Mouse (Mus musculus): ENCODE measurements around the gene Cybb.
"Not testable (repeated sequence)": the region's sequence is repeated elsewhere in the genome, so short reads cannot be mapped to it uniquely, and the experiment has no call there.

Gene Cybb

DNA sequence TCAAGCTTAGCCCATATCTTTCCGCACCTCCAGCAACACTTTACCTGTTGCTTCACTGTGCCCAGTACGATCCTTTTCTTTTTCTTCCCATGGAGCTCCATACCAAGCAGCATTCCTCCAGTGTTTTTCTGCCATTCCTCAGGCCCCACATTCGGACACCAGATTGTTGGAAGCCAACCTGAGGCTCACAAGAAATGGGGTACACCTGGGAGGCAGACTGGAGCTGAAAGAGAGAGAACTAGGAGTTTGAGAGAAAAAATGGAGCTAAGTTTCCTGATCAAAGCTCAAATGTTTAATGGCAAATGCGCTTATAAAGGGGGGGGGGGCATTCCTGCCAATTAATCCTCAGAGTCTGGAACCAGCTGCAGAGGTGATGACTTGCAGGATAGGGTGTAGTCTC lies at the start of gene Cybb:
Gene Cybb, minus strand, starts transcription at position 101 of the 400 bp plus-strand sequence.
- DNase-seq: no peak

DNA sequence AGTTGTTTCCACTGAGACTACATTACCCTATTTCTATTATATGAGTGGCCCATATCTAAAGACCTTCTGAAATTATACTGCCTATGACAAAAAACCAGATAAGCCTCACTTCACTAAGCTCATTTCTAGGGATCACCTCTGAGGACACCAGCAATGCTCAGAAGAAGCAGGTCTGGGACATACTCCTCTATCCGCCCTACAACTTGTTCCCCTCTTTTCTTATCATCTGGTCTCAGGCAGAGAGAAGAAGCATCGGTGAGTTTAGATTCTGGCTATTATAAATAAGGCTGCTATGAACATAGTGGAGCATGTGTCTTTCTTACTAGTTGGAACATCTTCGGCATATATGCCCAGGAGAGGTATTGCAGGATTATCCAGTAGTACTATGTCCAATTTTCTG lies 49.3 kb upstream of the Cybb start:
- no peak for DNase-seq

DNA sequence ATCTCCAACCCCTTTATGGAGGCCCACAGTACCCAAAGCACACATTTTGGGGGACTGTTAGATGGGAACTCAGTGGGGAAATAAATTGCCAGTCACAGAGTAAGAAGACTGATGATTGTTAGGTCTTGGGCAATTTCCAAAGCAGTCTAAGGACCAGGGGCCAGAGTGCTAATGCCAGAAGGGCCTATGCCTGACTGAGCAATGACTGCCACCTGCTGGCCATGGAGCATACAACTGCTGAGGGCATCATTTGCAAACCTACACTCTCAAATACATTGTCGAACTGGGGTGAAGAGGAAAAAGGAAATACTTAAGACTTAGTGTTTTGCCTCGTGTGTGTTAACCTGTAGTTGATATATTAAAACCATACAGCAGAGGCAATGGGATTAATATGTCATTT lies 32.4 kb upstream of the Cybb start:
- peak; percentile 3 to 23 for DNase-seq

GRCm38 (mm10) chrX:9517531-9517930 lies 30.0 kb upstream of the Cybb start:
- DNase-seq: not testable (repeated sequence)

GRCm38 (mm10) chrX:9475036-9475435 lies 12.5 kb downstream of the Cybb start:
- DNase-seq: not testable (repeated sequence)

DNA sequence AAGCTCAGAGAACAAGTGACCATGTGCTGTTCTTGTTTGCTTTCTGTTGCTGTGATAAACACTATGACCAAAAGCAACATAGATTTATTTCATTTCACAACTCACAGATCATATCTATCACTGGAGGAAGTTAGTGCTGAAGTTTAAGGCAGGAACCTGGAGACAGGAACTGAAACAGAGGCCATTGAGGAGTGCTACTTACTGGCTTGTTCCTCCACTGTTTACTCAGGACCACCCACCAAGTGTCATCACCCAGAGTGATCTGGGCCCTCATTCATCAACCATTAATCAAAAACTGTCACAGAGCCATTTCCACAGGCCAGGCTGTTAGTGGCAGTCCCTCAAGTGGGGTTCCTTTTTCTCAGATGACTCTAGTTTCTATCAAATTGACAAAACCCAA lies 13.1 kb downstream of the Cybb start:
- DNase-seq: no peak

GRCm38 (mm10) chrX:9473768-9474167 lies 13.8 kb downstream of the Cybb start:
- no peak for DNase-seq

DNA sequence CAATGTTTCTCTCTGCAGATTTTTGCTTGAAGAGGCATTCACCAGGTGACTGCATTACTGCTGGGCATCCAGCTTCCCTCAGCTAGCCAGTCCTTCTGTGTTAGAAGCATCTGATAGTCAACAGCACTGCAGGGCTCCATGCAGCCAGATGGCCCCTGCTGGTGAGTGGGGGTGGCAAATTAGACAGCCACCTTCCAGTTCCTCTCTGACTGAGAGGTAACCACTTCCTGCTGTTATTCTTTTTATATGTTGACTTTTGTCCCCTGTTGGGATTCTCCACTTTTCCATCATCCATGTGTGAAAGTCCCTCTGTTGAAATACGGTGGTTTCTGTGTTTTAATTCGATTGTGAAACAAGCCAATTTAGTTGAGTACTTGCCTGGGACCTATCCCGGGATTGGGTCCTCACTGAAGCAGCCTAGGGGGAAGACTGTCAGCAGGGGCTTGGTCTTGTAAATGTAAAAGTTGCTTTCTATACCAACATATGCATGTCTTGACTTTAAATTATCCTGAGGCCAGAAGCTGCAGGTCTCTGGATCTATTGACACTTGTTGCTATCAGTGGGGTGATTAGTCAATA lies 16.7 kb downstream of the Cybb start:
- peak; percentile 1 to 24 for DNase-seq

DNA sequence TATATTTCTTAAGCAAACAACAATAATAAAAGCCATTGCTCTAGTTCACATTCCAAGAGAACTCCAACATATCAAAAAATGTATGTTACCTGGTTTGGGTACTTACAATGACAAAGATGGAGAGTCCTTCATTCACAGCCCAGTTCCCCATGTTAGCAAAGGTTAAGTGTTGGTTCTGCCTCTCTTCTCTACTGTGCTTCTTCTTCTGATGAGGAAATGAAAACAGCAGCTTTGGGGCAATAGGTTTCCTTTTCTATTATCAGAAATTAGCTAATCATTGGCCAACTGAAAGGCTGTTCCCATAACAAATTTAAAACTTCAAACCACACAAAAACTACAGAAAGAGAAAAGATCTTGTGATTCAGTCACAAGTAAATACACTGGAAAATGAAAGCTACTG lies 18.5 kb downstream of the Cybb start:
- no peak for DNase-seq

- DNase-seq: no peak
Measured at GRCm38 (mm10) chrX:9467020-9467419, 20.6 kb downstream of the Cybb start.

GRCm38 (mm10) chrX:9465890-9466289 lies 21.7 kb downstream of the Cybb start:
- no peak for DNase-seq

- DNase-seq: no peak
Measured at GRCm38 (mm10) chrX:9462671-9463070, 24.9 kb downstream of the Cybb start.

GRCm38 (mm10) chrX:9461399-9461798 lies 26.2 kb downstream of the Cybb start:
- DNase-seq: no peak

DNA sequence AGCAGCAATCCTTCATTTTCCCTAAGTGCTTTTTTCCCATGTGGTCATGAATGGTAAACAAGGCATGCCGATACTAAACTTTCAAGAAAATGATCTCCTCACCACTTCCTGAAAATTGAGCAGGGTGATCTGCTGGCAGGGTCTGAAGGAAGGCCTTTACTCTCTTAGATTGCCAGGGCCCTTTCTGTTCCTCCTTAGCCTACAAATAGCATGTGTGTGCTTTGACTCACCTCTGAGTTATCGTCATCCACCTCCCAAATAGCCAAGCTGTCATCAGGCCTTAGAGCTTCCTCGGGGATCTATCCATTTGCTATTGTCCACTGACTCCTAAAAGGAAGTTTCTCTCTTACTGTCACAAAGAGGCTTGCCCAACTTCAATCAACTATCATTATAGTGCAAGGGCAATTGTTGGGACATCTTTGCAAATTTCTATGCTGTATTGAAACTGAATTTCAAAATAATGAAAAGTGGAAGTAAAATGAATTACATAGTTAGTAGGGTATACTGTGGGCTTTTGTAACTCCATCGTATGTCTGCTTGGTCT lies 27.1 kb downstream of the Cybb start:
- DNase-seq: no peak

DNA sequence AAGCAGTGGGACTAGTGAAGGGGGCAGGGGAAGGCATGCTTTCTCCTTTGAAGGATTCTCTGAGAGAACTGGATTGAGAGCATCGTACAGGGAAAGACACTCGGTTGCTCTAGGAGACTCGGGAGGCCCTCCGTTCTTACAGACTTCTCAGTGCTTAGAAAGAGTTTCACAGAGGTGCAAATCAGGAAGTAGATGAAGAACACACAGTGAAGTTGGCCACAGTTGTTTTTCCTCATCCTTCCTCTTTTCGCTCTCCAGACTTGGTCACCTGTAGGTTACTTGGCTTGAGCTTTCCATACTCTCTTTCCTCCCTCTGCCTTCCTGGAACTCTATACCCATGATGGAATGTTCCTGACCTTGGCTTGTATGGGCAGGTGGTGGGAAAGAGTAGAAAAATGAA lies 35.2 kb downstream of the Cybb start:
- DNase-seq: no peak

DNA sequence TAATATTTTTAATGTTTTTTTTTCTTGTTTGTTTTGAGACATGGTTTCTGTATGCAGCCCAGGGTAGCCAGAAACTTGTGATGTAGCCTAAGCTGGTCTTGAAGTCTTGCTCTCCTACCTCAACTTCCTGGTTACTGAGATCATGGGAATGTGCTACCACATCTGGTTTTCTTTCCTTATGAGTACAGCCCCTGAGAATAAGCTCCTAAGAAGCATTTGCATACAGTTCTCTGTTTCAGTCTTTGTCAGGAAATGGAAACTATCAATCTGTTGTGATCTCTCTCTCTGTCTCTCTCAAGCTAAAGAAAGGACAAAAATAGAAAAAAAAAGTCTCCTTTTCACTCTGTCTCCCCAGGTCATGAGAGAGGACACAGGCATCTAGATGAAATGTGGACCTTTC lies 40.3 kb downstream of the Cybb start:
- no peak for DNase-seq

GRCm38 (mm10) chrX:9441102-9441501 lies 46.5 kb downstream of the Cybb start:
- DNase-seq: peak in 1 of 2 experiments; percentile 3

DNA sequence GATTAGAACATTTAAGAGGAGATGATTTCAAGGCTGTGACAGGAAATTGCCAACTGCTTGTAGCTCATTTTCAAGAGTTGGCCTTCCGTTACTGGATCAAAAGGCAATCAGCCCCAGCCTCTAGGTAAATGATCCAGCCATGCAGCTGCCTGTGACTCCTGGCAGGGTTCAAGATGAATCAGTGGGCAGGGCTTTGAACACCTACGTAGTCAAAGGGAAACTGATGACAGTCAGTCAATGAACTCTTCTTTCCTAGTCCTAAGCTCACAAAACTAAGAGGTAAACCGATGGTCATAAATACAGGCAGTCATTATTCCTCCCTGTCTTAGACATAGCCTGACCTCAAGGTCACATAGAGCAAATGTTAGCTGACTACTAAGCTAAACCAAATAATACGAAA lies 47.0 kb downstream of the Cybb start:
- DNase-seq: peak in 1 of 2 experiments; percentile 3

GRCm38 (mm10) chrX:9439257-9439656 lies 48.3 kb downstream of the Cybb start:
- DNase-seq: no peak

- no peak for DNase-seq
Measured at GRCm38 (mm10) chrX:9413889-9414288, 73.7 kb downstream of the Cybb start.
